Mouse (Mus musculus) macrophage (primary cell): Measurements from ENCODE around the gene Zmpste24. TPM values are rescaled to one million over a fixed set of nuclear protein-coding genes. Genes with fewer than 3 reads are reported as not detected.
"Not testable (repeated sequence)": the region's sequence is repeated elsewhere in the genome, so short reads cannot be mapped to it uniquely, and the experiment has no call there.

ENCODE experiments used
- H3K27ac ChIP-seq: fragments of 350-480 bp; formaldehyde crosslinking; 2 replicates; pipeline ENCODE4 v1.9.0; 2021
- H3K36me3 ChIP-seq: fragments of 350-480 bp; formaldehyde crosslinking; 2 replicates; pipeline ENCODE4 v1.9.0; 2021; ENCODE audit errors: inconsistent target
- H3K4me3 ChIP-seq: fragments of 350-480 bp; formaldehyde crosslinking; 2 replicates; pipeline ENCODE4 v1.9.0; 2021; ENCODE audit errors: inconsistent target
- H3K79me2 ChIP-seq: fragments of 350-480 bp; formaldehyde crosslinking; 2 replicates; pipeline ENCODE4 v1.9.0; 2021; ENCODE audit errors: inconsistent target
- WGBS: methylation state at CpG from one replicate; pipeline ENCODE4 v1.1.7; 2026; ENCODE audit warnings: inconsistent platforms; ENCODE audit not compliant: missing documents; 5-methylcytosine and 5-hydroxymethylcytosine counted together
- polyA plus RNA-seq: library from polyadenylated mRNA; stranded (reverse); fragments of 250-400 nt; gene quantifications from 3 replicates; pipeline ENCODE4 v1.2.4, GENCODE M21; 2018; ENCODE audit warnings: inconsistent platforms
- total RNA-seq, 78 experiments: library from RNA; depleted of rRNA; stranded (reverse); fragments of 250-400 nt; gene quantifications; 1 replicate in 9 of 78; 2 replicates in 24 of 78; 3 replicates in 43 of 78; 4 replicates in 2 of 78; pipeline ENCODE4 v1.2.4; 2018; ENCODE audit warnings: inconsistent platforms in 56 of 78

Gene Zmpste24
- 10 to 100 TPM in 21 of 26 experiments, 1 to 10 TPM in 5; 4.8 to 27.3 (median 15.4) TPM for total RNA-seq (2018; cell fraction: chromatin; rRNA removed)
- total RNA-seq (2018; cell fraction: cytosol; rRNA removed): 10 to 100 TPM; 21.7 to 46.7 (median 29.4) TPM
- 10 to 100 TPM; 16.5 to 51.5 (median 26.2) TPM for total RNA-seq (2018; cell fraction: nucleus; rRNA removed)
- 32.2 to 46.9 TPM (median 39.3 TPM) in 3 replicates for polyA plus RNA-seq

GRCm38 (mm10) chr4:121097650-121098378 is at the start of gene Zmpste24:
Gene Zmpste24, minus strand, starts transcription at chr4:121098241.
- H3K79me2 ChIP-seq: peaks cover 16% of the 10 kb centered on the region; the same call in 1 of the 2 replicates
- peak within 1 kb of the TSS; percentile 98 for H3K4me3 ChIP-seq
- 1% methylated on average over 39 of the region's 39 CpGs for WGBS
- H3K27ac ChIP-seq: 0 out of 2 replicates have a peak within 1 kb of the TSS, but pooled peaks have one; percentile 12
- H3K36me3 ChIP-seq: peaks cover 6% of the 10 kb centered on the region; the same call in 1 of the 2 replicates

GRCm38 (mm10) chr4:121109126-121109525 is 11.1 kb upstream of the Zmpste24 start, which contains the start of gene Tmco2:
Gene Tmco2, minus strand, starts transcription at chr4:121109226.
- Histone ChIP-seq H3K4me3 (no peak within 1 kb of the TSS), H3K27ac (no peak within 1 kb of the TSS), H3K79me2 (no peaks in the 10 kb centered on the region), H3K36me3 (no peaks in the 10 kb centered on the region)
- 88% methylated on average over 2 of the region's 2 CpGs for WGBS

GRCm38 (mm10) chr4:121103304-121103703 is 5.3 kb upstream of the Zmpste24 start:
- WGBS: 88% methylated on average over 4 of the region's 4 CpGs
- no peaks in the 10 kb centered on the region for H3K36me3 ChIP-seq
- no peak overlapping the region for H3K27ac ChIP-seq
- H3K79me2 ChIP-seq: no peaks in the 10 kb centered on the region
- no peak overlapping the region for H3K4me3 ChIP-seq

- WGBS: 100% methylated on average over 4 of the region's 4 CpGs
- no peaks in the 10 kb centered on the region for H3K79me2 ChIP-seq
- H3K36me3 ChIP-seq: peaks cover 6% of the 10 kb centered on the region; the same call in 1 of the 2 replicates
- H3K27ac ChIP-seq: no peak overlapping the region
- H3K4me3 ChIP-seq: no peak overlapping the region
These were observed 7.8 kb downstream of the Zmpste24 start for GRCm38 (mm10) chr4:121090211-121090610.

DNA sequence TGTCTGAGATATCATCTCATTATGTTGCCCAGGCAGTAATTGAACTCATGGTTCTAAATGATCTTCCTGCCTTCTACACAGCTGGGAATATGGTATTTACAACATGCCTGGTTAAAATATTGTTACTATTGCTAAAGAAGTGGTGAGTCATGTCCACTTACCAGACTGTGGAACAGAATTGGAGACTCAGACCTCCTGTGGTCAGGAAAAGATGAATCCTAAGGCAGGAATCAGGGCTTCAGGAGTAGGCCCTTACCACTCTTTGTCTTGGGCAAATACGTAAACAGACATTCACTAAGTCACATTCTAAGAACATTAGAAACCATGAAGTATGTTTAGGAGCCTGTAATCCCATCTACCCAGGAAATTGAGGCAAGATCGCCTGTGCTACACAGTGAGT is 9.3 kb downstream of the Zmpste24 start:
- Histone ChIP-seq H3K36me3 (peaks cover 6% of the 10 kb centered on the region; the same call in 1 of the 2 replicates), H3K79me2 (no peaks in the 10 kb centered on the region)
- 96% methylated on average over 2 of the region's 2 CpGs for WGBS

DNA sequence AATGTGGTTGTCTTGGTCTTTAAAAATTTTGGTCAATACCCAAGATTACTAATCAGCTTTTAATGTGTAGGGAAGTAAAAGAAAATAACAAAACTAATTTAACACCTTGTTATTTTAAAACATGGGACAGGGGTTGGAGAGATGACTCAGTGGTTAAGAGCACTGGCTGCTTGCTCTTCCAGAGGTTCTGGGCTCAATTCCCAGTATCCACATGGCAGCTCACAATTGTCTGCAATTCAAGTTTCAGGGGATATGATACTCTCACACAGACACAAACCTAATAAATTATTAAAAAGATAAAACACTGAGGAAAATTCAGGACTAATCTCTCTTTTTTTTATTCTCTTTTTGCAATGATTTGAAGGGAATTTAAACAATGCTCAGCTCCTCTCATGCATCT is 13.5 kb downstream of the Zmpste24 start:
- Histone ChIP-seq H3K36me3 (peaks cover 24% of the 10 kb centered on the region), H3K79me2 (no peaks in the 10 kb centered on the region), H3K27ac (no peak overlapping the region), H3K4me3 (no peak overlapping the region)

More for the DNA sequence above, 9.3 kb downstream of the Zmpste24 start:
- Histone ChIP-seq H3K27ac (no peak overlapping the region), H3K4me3 (no peak overlapping the region)

- no peak overlapping the region for H3K4me3 ChIP-seq
- H3K27ac ChIP-seq: no peak overlapping the region
- H3K36me3 ChIP-seq: peaks cover 24% of the 10 kb centered on the region
- no peaks in the 10 kb centered on the region for H3K79me2 ChIP-seq
- 86% methylated on average over 1 of the region's 1 CpGs for WGBS
These were observed 17.6 kb downstream of the Zmpste24 start for GRCm38 (mm10) chr4:121080395-121080794.

- H3K36me3 ChIP-seq: peaks cover 24% of the 10 kb centered on the region
- WGBS: 94% methylated on average over 3 of the region's 3 CpGs
- H3K79me2 ChIP-seq: no peaks in the 10 kb centered on the region
- H3K4me3 ChIP-seq: no peak overlapping the region
- no peak overlapping the region for H3K27ac ChIP-seq
These were observed 20.0 kb downstream of the Zmpste24 start for GRCm38 (mm10) chr4:121077915-121078646.

GRCm38 (mm10) chr4:121074250-121074649 is 23.8 kb downstream of the Zmpste24 start:
- Histone ChIP-seq H3K36me3 (no peaks in the 10 kb centered on the region; the same call in 1 of the 2 replicates), H3K4me3 (no peak overlapping the region), H3K27ac (no peak overlapping the region), H3K79me2 (no peaks in the 10 kb centered on the region)
- 81% methylated on average over 4 of the region's 4 CpGs for WGBS

DNA sequence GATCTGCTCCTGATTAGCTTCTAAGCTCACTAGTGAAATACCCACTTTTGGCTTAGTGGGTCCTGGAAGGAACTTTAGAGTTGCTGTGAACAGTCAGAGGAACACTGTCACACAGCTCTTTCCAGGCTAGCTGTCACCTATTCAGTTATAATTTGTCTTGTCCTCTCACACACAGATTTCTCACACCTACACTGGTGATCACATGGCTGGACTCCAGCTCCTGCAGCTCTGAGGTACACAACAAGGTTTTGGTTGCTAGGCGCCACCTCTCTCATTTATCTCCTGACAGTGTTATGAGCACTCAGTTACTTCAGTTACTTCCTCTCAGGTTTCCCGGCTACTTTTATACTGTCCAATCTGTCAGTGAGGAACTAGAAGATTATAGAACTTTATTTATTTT is 32.7 kb downstream of the Zmpste24 start:
- Histone ChIP-seq H3K36me3 (0 out of 2 replicates have a peak, but pooled peaks cover 4% of the 10 kb centered on the region), H3K27ac (no peak overlapping the region), H3K79me2 (no peaks in the 10 kb centered on the region), H3K4me3 (no peak overlapping the region)
- WGBS: 73% methylated on average over 2 of the region's 2 CpGs

GRCm38 (mm10) chr4:121059218-121059617 is 38.8 kb downstream of the Zmpste24 start:
- not testable (repeated sequence) for H3K4me3 ChIP-seq, H3K27ac ChIP-seq, H3K36me3 ChIP-seq, H3K79me2 ChIP-seq
- 87% methylated on average over 6 of the region's 10 CpGs for WGBS

DNA sequence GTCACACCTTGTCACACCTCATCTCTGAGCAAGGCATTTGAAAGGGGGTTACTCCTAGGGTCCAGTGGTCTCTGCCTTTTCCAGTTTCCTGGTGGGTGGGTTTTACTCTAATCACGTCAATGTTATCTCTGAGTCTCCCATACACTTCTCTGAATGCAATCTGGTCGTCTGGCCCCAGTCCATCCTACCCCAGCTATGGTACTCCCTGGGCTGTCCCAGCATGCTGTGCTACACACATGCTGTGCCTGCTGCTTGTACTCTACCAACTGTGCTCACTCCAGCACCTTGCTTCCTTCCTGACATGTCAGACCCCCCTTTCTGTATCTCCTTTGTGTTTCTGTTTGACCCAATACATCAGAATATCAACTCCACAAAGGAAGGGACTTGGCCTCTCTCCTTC is 41.0 kb downstream of the Zmpste24 start:
- WGBS: 82% methylated on average over 2 of the region's 2 CpGs
- Histone ChIP-seq H3K4me3 (no peak overlapping the region), H3K79me2 (no peaks in the 10 kb centered on the region), H3K27ac (no peak overlapping the region), H3K36me3 (no peaks in the 10 kb centered on the region)

- WGBS: 67% methylated on average over 3 of the region's 3 CpGs
- no peak overlapping the region for H3K27ac ChIP-seq
These were observed 41.7 kb downstream of the Zmpste24 start for GRCm38 (mm10) chr4:121056342-121056741.

DNA sequence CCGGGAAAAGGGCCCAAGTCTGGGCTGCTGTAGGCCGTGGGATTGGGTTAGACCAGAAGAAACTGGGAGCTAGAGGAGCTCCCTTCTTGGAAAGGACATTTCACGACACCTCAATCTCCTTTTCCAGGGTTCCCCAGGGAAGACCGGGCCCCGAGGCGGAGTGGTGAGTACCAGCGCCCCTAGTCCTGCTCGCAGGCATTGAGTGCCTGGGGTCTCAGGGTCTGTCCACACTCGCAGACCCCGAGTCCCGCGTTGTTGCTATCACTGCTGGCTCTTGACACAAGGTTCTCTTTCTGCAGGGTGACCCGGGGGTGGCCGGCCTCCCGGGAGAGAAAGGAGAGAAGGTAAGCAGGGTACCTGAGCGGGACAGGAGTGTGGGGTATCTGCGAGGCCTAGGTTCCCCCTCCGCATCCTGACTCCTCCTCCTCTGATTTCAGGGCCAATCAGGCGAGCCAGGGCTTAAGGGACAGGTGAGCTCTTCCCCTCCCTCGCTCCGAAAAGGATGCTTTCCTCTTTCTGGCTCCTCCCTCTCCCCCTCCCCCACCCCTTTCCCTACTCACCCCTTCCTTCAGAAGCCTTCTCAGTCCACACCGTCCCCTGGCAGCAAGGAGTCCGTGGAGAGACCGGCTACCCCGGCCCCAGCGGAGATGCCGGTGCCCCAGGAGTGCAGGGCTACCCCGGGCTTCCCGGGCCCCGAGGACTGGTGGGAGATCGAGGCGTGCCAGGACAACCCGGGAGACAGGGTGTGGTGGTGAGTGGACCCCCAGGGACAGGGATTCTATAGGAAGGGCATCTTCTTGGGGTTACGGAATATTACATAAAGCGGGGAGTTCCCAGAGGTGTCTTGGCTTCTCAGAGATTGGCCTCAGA is 45.4 kb downstream of the Zmpste24 start:
- Histone ChIP-seq H3K27ac (no peak overlapping the region), H3K79me2 (no peaks in the 10 kb centered on the region), H3K4me3 (no peak overlapping the region), H3K36me3 (no peaks in the 10 kb centered on the region)
- WGBS: 25% methylated on average over 34 of the region's 35 CpGs

More at GRCm38 (mm10) chr4:121056342-121056741, 41.7 kb downstream of the Zmpste24 start:
- Histone ChIP-seq H3K79me2 (no peaks in the 10 kb centered on the region), H3K36me3 (no peaks in the 10 kb centered on the region), H3K4me3 (no peak overlapping the region)
